Mouse (Mus musculus): ENCODE measurements around the gene Serpinb6b.

Gene Serpinb6b

GRCm38 (mm10) chr13:32974268-32974667 lies 9.3 kb downstream of the Serpinb6b start:
- in situ Hi-C loops (cut with MboI; ENCODE audit: low sequenced_read_pairs): no loop called here

GRCm38 (mm10) chr13:32974889-32975460 lies 10.0 kb downstream of the Serpinb6b start:
- in situ Hi-C loops (cut with MboI; ENCODE audit: low sequenced_read_pairs): no loop called here

- in situ Hi-C loops (cut with MboI; ENCODE audit: low sequenced_read_pairs): no loop called here
These were observed 10.7 kb downstream of the Serpinb6b start for GRCm38 (mm10) chr13:32975710-32976109.

- in situ Hi-C loops (cut with MboI; ENCODE audit: low sequenced_read_pairs): no loop called here
These were observed 17.6 kb downstream of the Serpinb6b start for GRCm38 (mm10) chr13:32982556-32983042.

- in situ Hi-C loops (cut with MboI; ENCODE audit: low sequenced_read_pairs): no loop called here
These were observed 21.2 kb downstream of the Serpinb6b start for GRCm38 (mm10) chr13:32986256-32986655.

- in situ Hi-C loops (cut with MboI; ENCODE audit: low sequenced_read_pairs): no loop called here
These were observed 28.3 kb downstream of the Serpinb6b start for GRCm38 (mm10) chr13:32993152-32993893.

- in situ Hi-C loops (cut with MboI; ENCODE audit: low sequenced_read_pairs): no loop called here
These were observed 28.9 kb downstream of the Serpinb6b start for GRCm38 (mm10) chr13:32993894-32994242.

- in situ Hi-C loops (cut with MboI; ENCODE audit: low sequenced_read_pairs): no loop called here
These were observed 30.0 kb downstream of the Serpinb6b start for GRCm38 (mm10) chr13:32995051-32995450.

- in situ Hi-C loops (cut with MboI; ENCODE audit: low sequenced_read_pairs): no loop called here
These were observed 36.3 kb downstream of the Serpinb6b start for GRCm38 (mm10) chr13:33001341-33001740.

- in situ Hi-C loops (cut with MboI; ENCODE audit: low sequenced_read_pairs): no loop called here
These were observed 37.9 kb downstream of the Serpinb6b start, which contains the start of gene Serpinb9 for GRCm38 (mm10) chr13:33002950-33003349. TSS of gene Serpinb9 (plus strand) at chr13:33003250.

GRCm38 (mm10) chr13:33003523-33004413 lies 38.8 kb downstream of the Serpinb6b start:
- in situ Hi-C loops (cut with MboI; ENCODE audit: low sequenced_read_pairs): no loop called here

GRCm38 (mm10) chr13:33004414-33005105 lies 39.6 kb downstream of the Serpinb6b start:
- in situ Hi-C loops (cut with MboI; ENCODE audit: low sequenced_read_pairs): no loop called here

- in situ Hi-C loops (cut with MboI; ENCODE audit: low sequenced_read_pairs): no loop called here
These were observed 40.6 kb downstream of the Serpinb6b start for GRCm38 (mm10) chr13:33005501-33006075.

GRCm38 (mm10) chr13:33006555-33006954 lies 41.5 kb downstream of the Serpinb6b start:
- in situ Hi-C loops (cut with MboI; ENCODE audit: low sequenced_read_pairs): no loop called here

GRCm38 (mm10) chr13:33012395-33012794 lies 47.4 kb downstream of the Serpinb6b start:
- in situ Hi-C loops (cut with MboI; ENCODE audit: low sequenced_read_pairs): no loop called here

- in situ Hi-C loops (cut with MboI; ENCODE audit: low sequenced_read_pairs): no loop called here
These were observed 48.3 kb downstream of the Serpinb6b start for GRCm38 (mm10) chr13:33013271-33013670.

- in situ Hi-C loops (cut with MboI; ENCODE audit: low sequenced_read_pairs): no loop called here
These were observed 57.4 kb downstream of the Serpinb6b start for GRCm38 (mm10) chr13:33022371-33022770.

- in situ Hi-C loops (cut with MboI; ENCODE audit: low sequenced_read_pairs): no loop called here
These were observed 61.5 kb downstream of the Serpinb6b start for GRCm38 (mm10) chr13:33026427-33027057.

GRCm38 (mm10) chr13:33027244-33027643 lies 62.2 kb downstream of the Serpinb6b start, which contains the start of gene Serpinb9b:
TSS of gene Serpinb9b (plus strand) at chr13:33027416.
- in situ Hi-C loops (cut with MboI; ENCODE audit: low sequenced_read_pairs): no loop called here

GRCm38 (mm10) chr13:33028146-33028545 lies 63.1 kb downstream of the Serpinb6b start:
- in situ Hi-C loops (cut with MboI; ENCODE audit: low sequenced_read_pairs): no loop called here
